Mouse (Mus musculus) right cerebral cortex, adult 18-20 months (tissue): ENCODE results near the gene Dpp6.

Experiments used
- DNase-seq: peaks from one replicate; pipeline ENCODE4 v3.0.0; 2022; ENCODE audit warnings: mixed read lengths

The Dpp6 gene

DNA sequence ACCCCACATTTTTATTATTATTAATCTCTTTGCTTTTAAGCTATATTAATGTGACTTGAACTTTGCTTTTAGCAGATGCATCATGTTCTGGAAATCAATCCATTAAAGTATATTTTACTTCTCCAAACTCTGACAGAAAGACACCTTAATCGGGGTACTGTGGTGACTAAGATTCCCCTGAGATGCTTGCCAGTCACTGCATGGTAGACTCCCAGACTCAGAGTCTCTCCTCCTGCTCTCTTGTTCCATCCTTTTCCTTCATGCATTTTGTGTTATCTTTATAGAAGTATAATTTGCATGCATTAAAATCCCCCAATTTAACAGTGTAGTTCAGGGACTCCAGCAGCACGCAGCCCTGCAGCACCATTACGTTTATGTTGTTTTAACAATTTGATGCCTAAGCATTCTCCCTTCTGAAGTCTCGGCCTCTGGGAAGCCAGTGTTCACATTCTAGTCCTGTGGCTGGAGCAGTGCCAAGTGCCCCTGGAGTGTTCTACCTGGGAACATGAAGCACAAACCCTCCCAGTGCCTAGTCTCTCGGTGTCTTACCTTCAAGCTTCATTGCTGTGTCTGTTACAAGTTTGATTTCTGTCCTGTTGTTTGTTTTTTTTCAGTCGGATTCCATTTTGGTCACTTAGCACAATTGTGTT is 153.1 kb downstream of the Dpp6 start:
- no peak for DNase-seq

DNA sequence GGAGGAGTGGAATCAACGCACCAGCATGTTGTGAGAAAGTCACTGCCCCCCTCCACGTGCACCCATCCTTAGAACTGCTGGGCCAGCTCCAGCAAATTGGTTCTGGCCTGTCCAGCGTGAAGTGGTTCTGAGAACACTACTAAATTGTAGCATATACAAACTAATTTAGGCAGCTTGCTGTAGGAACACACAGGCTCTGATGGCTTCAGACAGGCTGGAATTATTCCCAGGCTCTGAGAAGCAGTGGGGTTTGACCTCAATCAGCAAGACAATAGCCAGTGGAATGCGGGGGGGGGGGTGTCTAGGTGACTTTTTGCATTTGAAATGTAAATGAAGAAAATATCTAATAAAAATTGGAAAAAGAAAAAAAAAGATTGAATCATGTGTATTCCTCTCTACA is 156.2 kb downstream of the Dpp6 start:
- DNase-seq, result no peak

DNA sequence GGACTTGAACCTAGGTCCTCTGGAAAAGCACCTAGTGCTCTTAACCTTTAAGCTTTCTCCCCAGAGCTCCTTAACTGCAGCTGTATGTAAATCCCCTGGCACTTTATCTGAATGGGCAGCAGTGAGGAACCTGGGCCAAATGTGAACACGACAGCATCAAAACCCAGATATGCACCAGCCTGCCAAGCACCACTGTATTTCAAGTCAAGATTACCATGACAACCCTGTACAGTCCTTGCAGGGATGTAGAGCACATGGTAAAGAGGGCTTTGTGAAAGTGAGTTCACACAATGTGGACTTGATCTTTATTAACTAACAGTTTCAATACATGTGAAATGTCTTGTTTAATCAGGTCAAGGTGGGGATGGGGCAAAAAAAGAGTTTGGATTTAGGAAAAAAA is 162.3 kb downstream of the Dpp6 start:
- no peak for DNase-seq

DNA sequence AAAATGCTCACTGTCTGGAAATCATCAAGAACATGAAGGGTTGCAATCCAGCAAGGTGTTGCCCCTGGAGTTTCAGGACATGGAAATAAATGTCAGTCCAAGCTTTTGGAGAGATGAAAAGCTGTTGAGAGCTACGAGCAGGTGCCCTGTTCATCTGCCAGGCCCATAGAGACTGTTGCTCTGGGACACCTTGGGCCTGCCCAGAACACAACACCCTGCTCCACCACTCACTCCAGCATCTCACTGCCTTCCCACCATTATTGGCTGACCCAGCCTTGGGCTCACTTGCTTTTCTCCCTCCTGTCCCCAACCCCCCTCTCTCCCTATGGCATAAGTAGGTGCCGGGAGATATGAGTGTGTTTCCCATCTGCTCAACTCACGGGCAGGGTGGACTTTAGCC is 162.8 kb downstream of the Dpp6 start:
- no peak for DNase-seq

DNA sequence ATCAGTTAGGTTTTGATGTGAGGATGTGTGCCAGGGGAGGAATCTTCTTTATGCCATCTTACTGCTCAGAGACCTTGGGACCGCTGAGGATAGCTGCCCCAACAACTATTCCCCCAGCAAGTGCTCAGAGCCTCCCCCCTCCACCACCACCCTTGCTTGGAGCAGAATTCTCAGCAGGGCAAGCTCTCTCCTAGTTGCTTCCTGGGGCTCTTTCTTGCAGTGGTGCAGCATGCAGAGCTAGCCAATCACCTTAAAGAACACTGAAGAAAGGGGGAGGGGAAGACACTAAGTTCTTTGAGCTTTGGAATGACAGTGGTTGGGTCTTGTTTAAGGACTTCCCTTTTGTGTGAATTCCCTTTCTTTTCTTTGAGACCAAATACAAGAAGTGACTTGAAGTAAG is 168.1 kb downstream of the Dpp6 start:
- DNase-seq, result no peak

DNA sequence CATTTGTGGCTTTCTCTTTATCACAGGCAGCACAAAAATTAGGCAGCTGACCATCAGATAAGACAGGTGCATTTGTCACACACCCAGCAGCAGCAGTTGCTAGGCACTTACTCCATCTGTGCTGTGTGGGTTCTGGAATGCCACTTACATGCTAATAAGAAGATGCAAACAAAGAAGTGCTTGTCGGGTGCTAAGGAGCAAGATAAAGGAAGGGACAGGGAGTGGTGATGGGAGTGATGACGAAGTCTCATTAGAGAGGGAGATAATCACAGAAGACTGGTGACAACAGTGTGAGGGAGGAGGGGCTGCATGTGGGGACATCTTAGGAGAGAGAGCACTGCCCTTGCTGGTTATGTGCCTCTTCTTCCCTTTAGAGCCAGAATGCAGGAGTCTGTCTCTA is 174.6 kb downstream of the Dpp6 start:
- peak; percentile 8 for DNase-seq

DNA sequence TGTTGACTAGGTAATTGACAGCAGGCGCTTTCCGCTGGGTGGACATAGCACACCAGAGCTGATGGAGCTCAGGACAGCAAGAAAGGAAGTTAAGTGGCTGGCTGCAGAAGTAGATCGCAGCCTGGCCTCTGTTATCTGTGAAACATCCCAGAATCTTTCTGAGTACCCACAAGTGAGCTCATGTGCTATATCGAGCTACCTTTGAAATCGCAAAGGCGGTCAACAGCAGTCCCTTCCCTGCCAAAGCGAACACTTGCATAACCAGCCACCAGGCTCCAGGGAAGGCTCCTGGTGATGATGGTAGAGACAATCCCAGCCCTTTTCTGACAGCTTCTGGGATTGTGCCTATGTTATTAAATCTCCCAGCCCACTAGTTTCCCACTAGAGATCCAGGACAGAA is 186.5 kb downstream of the Dpp6 start:
- peak; percentile 4 for DNase-seq

DNA sequence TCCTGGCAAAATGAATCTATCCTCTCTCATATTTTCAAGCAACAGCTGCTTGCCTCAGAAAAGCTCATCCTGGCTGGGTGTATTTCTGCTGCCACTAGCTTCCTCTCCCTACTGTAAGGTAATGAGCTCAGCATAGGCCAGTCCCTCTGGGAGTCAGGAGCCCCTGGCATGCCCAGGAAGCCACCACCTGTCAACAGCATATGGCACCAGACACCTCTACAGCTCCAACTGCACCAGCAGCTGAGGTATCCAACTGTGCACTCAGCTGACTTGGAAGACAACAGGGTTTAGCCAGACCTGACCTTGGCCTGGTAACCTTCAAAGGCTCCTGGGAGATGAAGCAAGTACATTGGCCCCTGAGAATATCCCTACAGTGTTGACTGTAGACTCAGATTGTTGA is 192.2 kb downstream of the Dpp6 start:
- no peak for DNase-seq

DNA sequence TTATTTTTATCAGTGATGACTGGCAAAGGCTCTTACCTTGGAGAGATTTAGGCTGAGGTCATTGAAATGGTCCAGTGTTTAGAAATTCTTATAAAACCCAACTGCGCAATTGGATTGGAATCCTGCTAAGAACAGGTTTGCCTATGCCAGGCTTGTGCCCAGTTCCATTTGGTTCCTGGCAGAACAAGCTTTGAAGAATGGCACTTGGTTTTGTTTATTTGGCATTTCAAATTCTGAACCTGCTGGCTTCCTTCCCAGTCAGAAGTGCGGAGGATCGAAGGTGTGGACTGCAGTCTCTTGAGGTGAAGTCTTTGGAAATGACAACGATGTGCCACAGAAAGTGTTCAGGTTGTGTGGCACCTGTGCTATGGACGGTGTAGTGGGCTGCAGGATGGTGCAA is 193.6 kb downstream of the Dpp6 start:
- DNase-seq, result no peak

DNA sequence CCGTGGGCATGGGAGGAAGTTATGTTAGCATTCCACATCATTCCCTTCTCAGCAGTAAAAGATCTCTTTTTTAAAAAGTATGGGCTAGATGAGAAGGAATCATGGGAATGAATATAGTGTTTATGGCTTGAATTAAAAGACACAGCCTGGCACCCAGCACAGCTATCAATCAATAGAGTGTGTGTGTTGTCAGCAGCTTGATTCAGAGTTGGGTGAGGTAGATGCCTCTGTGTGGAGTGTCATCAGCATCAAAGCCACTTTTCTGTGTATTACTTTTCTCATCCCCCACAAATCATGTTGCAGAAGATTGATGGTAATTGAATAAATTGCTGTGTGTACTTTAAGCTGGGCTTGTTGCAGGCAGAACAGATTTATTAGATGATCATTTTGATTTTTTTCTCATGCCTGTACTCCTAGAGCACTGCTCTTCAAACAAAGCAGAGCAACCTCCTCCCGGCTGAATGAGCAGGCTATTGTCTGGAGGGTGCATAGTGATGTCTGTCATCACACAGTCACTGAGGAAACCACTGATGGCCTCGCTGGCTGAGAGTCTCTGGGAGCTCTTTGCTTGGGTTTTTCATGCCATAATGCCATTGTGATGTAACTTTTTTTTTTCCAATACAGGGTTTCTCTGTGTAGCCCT is 201.4 kb downstream of the Dpp6 start:
- DNase-seq, result no peak

DNA sequence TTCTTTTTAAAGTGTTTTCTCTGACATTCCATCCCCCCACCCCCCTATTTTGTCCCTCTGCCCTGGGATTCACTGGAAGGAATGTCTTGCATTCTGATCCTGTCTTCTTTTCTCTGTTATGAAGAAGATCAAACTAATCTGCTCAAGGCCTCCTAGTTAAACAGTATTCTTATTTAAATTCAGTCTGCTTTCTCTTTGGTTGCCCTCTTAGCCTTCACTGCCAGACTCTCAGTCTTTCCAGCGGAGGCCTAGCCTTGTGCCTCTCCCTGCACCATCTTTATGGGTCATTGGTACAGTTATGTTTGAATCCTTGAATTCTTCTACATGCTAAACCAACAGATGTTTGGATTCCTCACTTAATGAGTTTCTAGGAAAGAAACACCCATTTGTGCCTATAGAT is 211.6 kb downstream of the Dpp6 start:
- DNase-seq, result no peak

DNA sequence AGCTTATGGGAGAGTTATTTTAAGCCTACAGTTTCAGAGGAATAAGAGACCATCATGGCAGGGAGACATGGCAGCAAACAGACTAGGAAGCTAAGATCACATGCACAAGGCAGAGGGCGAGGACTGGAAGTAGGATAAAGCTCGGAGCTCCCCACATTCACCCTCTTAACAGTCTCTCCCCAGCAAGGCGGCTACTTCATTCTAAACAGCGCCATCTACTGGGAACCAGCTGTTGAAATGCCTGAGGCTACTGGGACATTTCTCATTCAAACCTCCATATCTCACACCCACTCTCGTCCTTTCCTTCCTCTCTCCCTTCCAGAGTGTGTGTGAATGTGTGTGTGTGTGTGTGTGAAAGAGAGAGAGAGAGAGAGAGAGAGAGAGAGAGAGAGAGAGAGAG is 212.8 kb downstream of the Dpp6 start:
- no peak for DNase-seq

DNA sequence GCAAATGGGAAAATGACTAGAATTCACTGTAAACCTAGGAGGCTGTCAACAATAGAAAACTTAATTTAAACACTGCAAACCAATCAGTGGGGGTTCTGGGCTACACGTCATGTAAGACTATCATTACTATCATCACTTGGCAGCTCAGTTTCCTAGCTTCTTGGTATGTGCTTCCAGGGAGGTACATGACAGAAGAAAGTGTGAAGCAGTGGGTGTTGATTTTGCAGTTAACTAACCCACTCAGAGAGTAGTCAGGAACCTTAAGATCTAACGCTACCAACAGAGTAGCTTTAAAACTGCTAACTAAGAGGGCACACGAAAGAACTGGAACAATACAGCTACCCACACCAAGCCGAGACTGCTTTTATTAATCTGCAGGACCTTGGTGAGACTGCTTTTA is 217.9 kb downstream of the Dpp6 start:
- no peak for DNase-seq

DNA sequence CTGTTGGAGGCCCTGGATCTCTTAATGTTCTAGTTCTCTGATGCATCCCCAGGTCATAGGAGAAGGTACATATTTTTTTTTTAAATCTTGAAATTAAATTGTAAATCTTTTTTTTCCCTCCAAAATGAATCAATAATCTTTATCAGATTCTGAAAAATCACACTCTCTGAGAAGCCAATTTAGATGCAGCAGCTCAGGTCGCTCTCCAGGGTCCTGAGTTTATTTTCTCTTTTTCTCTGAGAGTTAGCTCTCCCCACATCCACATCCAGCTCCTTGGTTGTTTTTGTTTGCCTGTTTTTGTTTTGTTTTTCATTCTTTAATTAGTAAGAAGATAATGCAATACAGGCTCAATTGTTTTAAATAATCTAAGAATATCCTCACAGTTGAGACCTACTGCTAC is 218.3 kb downstream of the Dpp6 start:
- DNase-seq, result no peak

DNA sequence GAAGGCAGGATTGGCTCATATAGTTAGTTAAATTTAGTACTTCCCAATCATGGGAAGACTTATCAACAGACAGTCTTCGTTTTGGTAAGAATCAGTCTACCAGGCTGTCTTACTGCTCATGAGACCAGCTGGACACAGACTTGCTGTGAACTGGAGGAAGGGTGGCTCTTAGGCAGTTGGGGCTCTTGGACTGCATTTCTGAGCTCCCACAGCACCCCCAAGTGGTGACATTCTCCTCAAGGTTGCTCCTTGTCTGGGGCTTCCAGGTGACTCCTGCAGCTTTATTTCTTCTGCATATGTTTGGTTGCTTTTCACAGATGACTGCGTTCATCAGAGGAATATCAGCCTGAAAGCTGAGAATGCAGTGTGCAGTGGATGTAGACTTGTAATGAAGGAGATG is 218.9 kb downstream of the Dpp6 start:
- DNase-seq, result peak; percentile 39

DNA sequence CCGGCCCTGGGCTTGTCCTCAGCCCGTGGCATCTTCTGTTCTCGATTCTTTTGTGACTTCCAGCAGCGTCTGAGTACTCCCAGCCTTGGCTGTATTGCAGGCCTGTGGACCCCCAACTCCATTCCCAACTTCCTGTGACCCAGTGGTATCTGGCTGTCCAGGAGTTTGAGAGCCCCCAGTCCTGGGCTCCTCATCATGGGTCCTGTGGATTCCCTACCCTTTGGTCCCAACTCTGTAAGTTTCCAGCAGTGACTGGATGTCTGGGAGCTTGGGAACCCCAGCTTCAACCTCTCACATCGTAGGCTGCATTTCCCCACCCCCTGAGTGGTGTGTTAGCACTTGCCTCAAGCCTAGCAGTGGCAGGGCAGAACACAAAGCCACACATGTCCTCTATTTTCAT is 220.8 kb downstream of the Dpp6 start:
- no peak for DNase-seq

DNA sequence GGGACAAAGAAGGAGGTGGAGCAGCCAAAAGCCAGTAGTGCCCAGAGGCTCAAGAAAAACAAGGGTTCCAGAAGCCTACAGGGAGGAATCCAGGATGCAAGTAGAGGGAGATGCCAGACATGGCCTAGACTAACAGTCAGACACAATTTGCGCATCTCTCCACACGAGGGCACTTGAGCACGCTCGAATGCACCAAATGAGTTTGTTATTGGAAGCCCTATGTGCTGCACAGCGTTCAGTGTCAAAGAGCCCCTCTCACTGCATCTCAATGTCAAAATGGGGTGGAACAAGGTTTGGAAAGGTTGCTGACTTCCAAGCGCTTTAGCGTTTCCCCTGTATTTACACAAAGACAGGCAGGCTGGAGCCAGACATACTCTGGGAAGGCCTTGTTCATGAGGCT is 231.2 kb downstream of the Dpp6 start:
- DNase-seq, result peak; percentile 81

DNA sequence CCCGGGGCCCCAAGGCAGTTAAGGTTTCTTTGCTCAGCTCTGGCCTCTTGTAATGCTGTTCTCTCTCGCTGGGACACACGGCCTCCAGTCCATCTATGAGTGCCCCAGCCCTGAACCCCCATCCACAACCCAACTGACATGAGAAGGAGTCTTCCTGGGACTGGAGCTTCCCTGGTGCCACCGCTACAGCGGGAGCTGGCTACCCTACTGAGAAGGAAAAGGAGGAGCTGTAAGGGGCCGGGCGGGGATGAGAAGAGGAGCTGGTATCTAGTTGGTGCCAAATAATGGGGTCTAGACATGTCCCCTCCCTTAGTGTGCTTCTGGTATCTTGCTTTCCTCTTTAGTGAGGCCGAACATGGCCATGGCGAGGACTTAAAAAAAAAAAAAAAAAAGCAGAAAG is 231.9 kb downstream of the Dpp6 start:
- peak; percentile 32 for DNase-seq

DNA sequence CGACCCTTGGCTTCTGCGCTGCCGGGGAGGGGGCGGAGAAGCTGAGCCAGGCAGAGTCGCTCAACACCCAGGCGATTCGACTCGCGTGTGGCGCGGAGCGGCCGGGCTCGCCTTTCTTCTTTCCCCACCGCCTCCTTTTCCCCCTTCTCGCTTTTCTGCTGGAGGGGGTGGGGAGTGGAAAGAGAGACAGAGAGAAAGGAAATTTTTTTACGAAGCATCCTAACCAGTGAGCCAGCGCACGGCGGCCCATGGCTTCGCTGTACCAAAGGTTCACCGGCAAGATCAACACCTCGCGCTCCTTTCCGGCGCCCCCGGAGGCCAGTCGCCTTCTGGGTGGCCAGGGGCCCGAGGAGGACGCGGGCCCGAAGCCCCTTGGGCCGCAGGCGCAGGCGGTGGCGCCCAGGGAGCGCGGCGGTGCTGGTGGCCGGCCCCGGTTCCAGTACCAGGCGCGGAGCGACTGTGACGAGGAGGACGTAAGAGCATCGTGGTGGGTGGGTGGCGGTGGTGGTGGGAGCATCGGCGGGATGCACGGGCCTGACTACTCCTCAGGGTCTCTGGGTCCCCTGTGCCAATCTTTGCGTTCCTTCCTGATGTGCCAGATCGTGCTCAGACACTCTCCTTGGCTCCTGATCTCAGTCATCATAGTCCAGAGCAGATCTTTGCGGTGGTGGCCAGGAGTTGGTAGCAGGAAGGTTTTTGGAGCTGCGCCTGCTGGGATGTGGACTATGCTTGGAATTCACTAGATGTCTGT is 232.5 kb downstream of the Dpp6 start:
- peak; percentile 51 for DNase-seq

DNA sequence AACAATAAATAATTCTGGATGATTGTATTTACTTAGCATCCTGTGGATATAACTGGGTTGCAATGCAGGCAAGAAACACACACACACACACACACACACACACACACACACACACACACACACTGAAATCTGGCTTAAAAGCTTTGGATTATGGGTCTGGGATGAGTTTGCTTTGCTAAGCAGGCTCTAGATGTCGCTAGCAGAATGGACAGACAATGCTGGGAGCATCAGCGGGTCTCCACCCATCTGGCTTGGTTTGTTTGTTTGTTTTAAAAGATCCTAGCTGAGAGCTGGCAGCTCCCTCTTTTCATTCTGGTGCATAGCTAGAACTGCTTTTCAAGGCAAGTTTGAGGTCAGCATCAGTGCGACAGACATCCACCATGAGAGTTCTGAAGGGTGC is 234.2 kb downstream of the Dpp6 start:
- DNase-seq, result peak; percentile 37

DNA sequence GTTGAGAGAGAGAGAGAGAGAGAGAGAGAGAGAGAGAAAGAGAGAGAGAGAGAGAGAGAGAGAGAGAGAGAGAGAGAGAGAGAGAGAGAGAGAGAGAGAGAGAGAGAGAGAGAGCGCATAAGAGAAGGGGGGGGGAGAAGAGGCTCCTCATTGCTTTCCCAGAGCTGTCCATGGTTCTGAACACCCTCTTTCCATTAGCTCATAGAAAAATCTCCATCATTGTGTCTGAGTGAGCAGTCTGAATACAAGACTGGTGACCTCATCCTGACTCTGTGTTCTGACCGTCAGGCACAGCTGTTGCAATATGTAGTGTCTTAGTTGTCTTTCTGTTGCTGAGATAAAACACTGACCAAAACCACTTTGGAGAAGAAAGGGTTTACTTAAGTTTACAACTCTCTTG is 235.4 kb downstream of the Dpp6 start:
- no peak for DNase-seq

DNA sequence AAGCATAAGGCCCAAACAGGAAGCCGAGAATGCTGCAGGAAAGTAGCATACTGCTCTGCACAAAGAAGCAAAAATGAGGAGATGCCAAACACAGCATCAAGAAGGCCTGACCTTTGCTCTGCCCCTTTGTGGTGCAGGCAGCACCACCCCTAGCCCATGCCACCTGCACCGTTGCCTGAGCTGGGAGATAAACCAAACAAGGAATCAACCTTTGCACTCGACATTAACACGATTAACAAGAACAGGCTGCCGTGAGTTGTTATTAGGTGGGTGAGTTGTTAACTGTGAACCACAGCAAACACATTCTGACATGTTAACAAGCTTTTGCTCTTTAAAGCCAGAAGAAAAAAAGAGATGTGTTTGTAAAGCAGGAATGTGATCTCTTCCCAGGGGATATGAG is 239.4 kb downstream of the Dpp6 start:
- no peak for DNase-seq

DNA sequence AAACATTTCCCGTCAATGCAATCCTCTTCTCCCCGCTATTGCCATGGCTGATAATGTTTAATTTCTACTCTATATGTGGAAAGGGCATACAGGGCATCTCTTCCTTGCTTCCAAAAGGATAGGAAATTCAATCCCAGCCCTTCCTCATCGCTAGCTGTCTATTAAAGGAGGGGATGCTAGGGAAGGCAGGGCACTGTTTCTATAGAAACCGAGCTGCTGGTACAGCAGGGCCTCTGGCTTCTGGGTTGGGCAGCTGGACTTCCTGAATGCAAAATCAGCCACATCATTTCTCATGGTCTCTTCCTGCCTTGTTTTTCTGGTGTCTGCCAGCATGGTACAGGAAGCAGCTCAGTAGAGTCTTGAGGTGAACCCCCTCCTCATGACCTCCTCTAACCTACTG is 243.1 kb downstream of the Dpp6 start:
- DNase-seq, result no peak

DNA sequence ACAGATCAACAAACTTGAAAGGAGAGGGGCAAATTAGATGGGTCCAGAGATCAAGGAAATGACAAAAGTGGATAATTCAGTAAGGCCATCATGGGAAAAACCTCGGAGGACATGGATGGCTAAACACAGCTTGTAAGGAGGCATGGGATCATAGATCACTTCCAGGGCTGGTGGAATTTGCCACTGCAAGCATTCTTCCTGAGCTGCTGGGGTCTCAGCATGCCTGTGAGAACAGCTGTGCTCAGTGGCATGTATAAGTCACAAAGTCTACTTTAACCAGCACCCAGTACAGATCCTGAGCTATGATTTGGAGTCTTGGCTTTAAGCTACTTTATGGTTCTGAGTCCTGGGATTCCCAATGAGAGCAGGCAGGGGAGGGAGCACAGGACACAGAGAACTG is 246.9 kb downstream of the Dpp6 start:
- DNase-seq, result no peak

DNA sequence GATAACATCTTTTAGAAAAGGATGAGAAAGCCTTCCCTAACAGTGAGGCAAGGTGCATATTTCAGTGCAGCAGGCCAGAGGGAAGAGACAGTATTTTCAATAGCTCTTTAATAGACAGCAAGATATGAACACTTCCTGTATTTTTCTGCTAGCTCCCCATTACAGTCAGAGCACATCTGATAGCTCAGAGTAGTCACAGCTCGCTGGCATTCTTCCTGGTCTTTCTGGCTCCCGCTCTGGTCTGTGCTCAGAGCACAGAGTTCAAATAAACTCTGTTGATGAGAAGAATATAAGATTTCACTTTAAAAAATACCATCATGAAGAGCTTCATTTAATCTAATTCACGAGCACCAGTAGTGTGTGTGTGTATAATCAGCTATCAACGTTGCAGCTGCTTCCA is 249.8 kb downstream of the Dpp6 start:
- DNase-seq, result no peak
